Mouse (Mus musculus): Measurements from ENCODE around the gene Daam1. TPM values are rescaled to one million over a fixed set of nuclear protein-coding genes. Genes with fewer than 3 reads are reported as not detected.

The Daam1 gene
- polyA plus RNA-seq, 1 experiment = 36.2 TPM

DNA sequence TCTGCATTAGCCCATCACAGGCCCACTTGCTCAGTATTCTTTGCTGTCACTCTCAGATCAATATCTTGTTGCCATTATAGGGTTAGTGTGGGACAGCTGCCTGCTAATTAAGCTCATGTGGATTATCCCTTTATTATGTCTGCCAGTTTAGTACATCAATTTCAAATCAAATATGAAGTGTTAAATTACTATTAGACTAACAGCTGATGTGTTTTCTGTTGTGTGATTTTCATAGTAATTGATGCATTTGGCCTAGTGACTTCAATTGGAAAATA is 25.5 kb downstream of the Daam1 start:
- no peak for TF ChIP-seq POLR2A (IDR thresholded peaks at IDR 0.05; ENCODE audit: borderline replicate concordance, control insufficient read depth, low read depth, low read length)
- TF ChIP-seq CTCF (IDR thresholded peaks at IDR 0.05; ENCODE audit: control insufficient read depth, insufficient read depth, low read length) = no peak
- no peak overlapping the region for H3K4me3 ChIP-seq (replicated peaks; ENCODE audit: control insufficient read depth, low read depth, low read length)
- H3K27ac ChIP-seq (ENCODE audit: control insufficient read depth, insufficient read depth, low read depth, low read length, poor library complexity) = no peak overlapping the region
- H3K4me1 ChIP-seq (ENCODE audit: control insufficient read depth, insufficient read depth, low read length) = no peaks in the 10 kb centered on the region; the same call in 1 of the 2 replicates

DNA sequence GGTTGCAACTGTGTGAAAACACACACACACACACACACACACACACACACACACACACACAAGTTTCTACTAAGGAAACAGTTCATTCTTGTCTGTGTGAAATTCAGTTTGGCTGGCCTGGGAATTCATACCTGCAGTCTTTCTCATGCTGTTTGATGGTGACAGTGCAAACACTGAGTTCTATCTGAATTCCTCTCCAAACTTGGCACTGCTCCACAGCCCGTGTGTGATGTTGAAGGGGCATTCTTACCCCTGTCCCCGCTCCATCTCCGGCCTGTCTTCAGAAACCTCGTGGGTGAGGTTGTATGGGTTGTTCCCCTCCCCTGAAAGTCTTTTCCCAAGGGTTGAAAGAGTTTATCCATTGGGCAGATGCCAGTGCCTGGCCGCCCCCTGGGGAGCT is 28.2 kb downstream of the Daam1 start:
- no peak for TF ChIP-seq POLR2A (IDR thresholded peaks at IDR 0.05; ENCODE audit: borderline replicate concordance, control insufficient read depth, low read depth, low read length)
- TF ChIP-seq CTCF (IDR thresholded peaks at IDR 0.05; ENCODE audit: control insufficient read depth, insufficient read depth, low read length) = no peak
- Histone ChIP-seq H3K4me3 (replicated peaks; ENCODE audit: control insufficient read depth, low read depth, low read length) (no peak overlapping the region), H3K27ac (ENCODE audit: control insufficient read depth, insufficient read depth, low read depth, low read length, poor library complexity) (no peak overlapping the region), H3K4me1 (ENCODE audit: control insufficient read depth, insufficient read depth, low read length) (peaks cover 1% of the 10 kb centered on the region; the same call in 1 of the 2 replicates)
- 80% methylated on average over 5 of the region's 5 CpGs for WGBS

DNA sequence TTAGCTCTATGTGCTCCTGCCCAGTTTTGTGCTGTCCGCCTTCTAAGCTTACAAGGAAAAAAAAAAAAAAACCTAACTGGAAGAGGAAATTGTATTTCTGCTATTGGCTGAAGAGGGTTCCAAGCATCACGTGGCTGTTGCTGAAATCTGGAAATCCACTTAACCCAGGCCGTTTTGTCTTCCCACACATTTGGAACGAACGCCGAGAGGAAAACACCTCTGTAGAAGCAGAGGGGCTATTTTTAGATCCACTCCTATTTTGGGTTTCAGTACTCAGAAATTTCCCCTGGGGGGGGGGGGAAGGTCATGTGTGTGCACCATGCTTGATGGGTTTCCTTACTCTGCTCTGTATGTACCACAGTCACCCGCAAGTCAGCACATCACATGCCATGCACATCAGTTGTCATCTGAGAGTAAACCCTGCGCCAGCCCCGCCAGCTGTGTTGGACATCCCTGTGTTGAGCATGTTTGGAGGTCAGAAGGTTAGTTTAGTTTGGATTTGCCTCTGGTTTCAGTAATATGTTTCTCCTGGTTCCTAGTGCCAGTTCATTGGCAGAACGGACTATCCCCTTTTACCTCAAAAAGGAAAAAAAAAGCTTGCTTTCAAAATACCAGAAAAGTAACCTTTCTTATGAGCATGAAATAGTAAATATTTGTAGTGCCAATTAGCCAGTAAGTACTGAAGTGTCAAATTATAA is 33.1 kb downstream of the Daam1 start:
- Histone ChIP-seq H3K4me1 (ENCODE audit: control insufficient read depth, insufficient read depth, low read length) (peaks cover 1% of the 10 kb centered on the region; the same call in 1 of the 2 replicates), H3K27ac (ENCODE audit: control insufficient read depth, insufficient read depth, low read depth, low read length, poor library complexity) (no peak overlapping the region), H3K4me3 (replicated peaks; ENCODE audit: control insufficient read depth, low read depth, low read length) (no peak overlapping the region)
- TF ChIP-seq CTCF (IDR thresholded peaks at IDR 0.05; ENCODE audit: control insufficient read depth, insufficient read depth, low read length) (no peak), POLR2A (IDR thresholded peaks at IDR 0.05; ENCODE audit: borderline replicate concordance, control insufficient read depth, low read depth, low read length) (no peak)
- 62% methylated on average over 10 of the region's 10 CpGs for WGBS

DNA sequence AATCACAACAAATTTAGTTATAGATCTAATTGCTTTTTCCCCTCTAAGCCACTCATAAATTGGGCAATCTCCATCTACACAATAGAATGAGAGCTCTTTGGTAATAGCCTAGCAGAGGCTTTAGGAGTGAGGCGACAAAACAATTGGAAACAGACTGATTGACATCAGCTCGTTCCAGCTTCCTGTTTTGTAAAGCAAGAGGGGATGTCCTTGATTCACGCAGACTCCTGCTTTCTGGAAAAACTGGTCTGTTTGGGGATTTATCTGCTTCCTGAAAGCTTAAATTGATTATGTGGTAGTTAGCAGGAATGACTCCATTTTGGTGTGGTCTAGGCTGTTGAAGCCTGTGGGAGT is 33.6 kb downstream of the Daam1 start:
- WGBS = 52% methylated on average over 3 of the region's 3 CpGs
- Histone ChIP-seq H3K4me1 (ENCODE audit: control insufficient read depth, insufficient read depth, low read length) (peaks cover 1% of the 10 kb centered on the region; the same call in 1 of the 2 replicates), H3K27ac (ENCODE audit: control insufficient read depth, insufficient read depth, low read depth, low read length, poor library complexity) (no peak overlapping the region), H3K4me3 (replicated peaks; ENCODE audit: control insufficient read depth, low read depth, low read length) (no peak overlapping the region)
- TF ChIP-seq CTCF (IDR thresholded peaks at IDR 0.05; ENCODE audit: control insufficient read depth, insufficient read depth, low read length) (no peak), POLR2A (IDR thresholded peaks at IDR 0.05; ENCODE audit: borderline replicate concordance, control insufficient read depth, low read depth, low read length) (no peak)

DNA sequence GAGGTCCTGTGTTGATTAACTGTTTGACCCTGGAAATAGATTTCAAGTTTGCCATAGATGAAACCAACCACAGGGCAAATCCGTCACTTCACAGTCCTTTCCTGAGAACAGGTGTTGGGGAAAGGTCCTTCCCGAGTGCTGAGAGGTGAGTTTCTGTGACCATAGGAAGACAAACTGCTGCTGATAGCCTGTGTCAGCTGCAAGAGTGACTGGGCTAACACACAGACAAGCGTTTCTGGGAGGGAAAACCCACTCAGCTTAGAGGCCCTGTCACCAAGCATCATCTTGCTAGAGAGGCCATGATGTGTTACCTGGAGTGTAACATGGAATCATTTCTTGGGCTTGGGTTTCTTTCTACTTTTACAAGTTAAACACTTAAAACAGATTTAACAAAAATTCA is 35.1 kb downstream of the Daam1 start:
- H3K4me3 ChIP-seq (replicated peaks; ENCODE audit: control insufficient read depth, low read depth, low read length) = no peak overlapping the region

DNA sequence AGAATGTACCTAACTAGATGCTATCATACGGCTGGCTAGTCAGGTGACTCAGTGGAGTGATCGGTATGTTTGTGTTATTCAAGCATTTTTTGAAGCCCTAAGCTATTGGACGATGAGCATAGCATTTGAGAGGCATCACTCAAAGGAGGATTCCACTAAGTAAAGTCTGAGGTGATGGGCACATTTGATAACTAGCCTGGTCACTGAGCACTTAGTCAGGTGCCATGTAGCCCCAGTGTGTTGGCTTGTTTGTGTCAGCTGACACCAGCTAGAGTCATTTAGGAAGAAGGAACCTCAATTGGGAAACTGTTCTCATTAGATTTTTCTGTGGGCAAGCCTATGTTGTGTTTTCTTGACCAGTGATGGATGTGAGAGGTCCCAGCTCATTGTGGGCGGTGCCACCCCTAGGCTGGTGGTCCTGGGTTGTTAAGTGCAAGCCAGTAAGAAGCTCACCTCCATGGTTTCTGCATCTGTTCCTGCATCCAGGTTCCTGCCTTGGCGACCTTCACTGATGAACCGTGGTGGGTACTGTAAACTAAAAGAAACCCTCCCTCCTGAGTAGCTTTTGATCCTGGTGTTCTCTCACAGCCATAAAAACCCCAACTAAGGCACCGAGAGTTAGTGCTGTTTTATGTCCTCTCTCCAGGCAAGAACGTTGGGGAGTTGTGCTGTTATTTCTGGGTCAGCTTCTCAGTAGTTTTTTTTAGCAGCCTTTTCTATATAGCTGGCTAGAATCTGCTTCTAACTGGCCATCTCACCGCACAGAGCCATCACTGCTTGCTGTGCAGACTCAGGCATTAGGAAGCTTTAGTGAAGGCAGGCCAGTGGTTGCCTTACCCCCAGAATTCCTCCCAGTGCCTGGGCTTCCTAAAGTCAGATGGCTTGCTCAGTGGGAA is 36.7 kb downstream of the Daam1 start:
- peaks cover 1% of the 10 kb centered on the region; the same call in 1 of the 2 replicates for H3K4me1 ChIP-seq (ENCODE audit: control insufficient read depth, insufficient read depth, low read length)
- H3K27ac ChIP-seq (ENCODE audit: control insufficient read depth, insufficient read depth, low read depth, low read length, poor library complexity) = no peak overlapping the region
- TF ChIP-seq CTCF (IDR thresholded peaks at IDR 0.05; ENCODE audit: control insufficient read depth, insufficient read depth, low read length) (no peak), POLR2A (IDR thresholded peaks at IDR 0.05; ENCODE audit: borderline replicate concordance, control insufficient read depth, low read depth, low read length) (no peak)
- H3K4me3 ChIP-seq (replicated peaks; ENCODE audit: control insufficient read depth, low read depth, low read length) = no peak overlapping the region
- 88% methylated on average over 9 of the region's 9 CpGs for WGBS

More for the DNA sequence above, 35.1 kb downstream of the Daam1 start:
- 91% methylated on average over 3 of the region's 3 CpGs for WGBS
- peaks cover 1% of the 10 kb centered on the region; the same call in 1 of the 2 replicates for H3K4me1 ChIP-seq (ENCODE audit: control insufficient read depth, insufficient read depth, low read length)
- TF ChIP-seq POLR2A (IDR thresholded peaks at IDR 0.05; ENCODE audit: borderline replicate concordance, control insufficient read depth, low read depth, low read length) (no peak), CTCF (IDR thresholded peaks at IDR 0.05; ENCODE audit: control insufficient read depth, insufficient read depth, low read length) (no peak)
- H3K27ac ChIP-seq (ENCODE audit: control insufficient read depth, insufficient read depth, low read depth, low read length, poor library complexity) = no peak overlapping the region

DNA sequence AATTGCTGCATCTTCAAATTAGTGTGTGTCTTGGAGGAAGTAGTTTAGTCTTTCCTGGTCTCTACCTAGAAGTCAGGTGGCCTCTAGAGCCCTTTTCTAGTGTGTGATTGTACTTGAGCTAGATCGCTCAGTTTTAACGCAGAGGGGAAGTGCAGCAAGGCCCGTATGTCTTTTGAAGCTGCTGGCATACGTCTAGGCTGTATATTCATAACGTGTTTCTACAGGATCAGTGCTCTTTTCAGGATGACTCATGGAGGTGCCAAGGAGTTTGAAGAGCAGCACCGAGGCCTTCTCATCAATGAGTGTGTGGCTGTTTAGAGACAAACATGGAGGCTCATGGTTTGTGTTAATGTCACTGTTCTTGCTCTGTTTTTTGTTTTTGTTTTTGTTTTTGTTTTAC is 39.8 kb downstream of the Daam1 start:
- 86% methylated on average over 6 of the region's 6 CpGs for WGBS
- H3K27ac ChIP-seq (ENCODE audit: control insufficient read depth, insufficient read depth, low read depth, low read length, poor library complexity) = no peak overlapping the region
- no peak overlapping the region for H3K4me3 ChIP-seq (replicated peaks; ENCODE audit: control insufficient read depth, low read depth, low read length)
- TF ChIP-seq CTCF (IDR thresholded peaks at IDR 0.05; ENCODE audit: control insufficient read depth, insufficient read depth, low read length) (no peak), POLR2A (IDR thresholded peaks at IDR 0.05; ENCODE audit: borderline replicate concordance, control insufficient read depth, low read depth, low read length) (no peak)
- H3K4me1 ChIP-seq (ENCODE audit: control insufficient read depth, insufficient read depth, low read length) = no peaks in the 10 kb centered on the region

DNA sequence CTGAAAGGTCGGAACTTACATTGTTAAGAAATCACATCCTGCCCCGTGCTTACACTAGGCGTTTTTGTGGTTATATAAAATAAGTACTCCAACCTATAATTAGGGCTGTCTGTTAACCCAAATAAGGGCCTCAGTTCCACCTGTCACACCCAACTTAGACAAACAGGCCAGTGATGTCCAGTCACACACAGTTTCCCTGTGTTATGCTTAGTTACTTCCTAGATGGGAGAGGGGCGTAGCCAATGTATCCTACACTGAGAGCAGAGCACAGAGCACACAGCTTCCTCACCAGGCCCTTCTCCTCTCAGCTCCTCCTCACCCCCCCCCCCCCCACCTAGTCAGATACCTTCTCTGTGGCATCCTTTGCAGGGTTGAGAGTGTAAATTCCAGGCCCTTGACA is 41.5 kb downstream of the Daam1 start:
- no peaks in the 10 kb centered on the region for H3K4me1 ChIP-seq (ENCODE audit: control insufficient read depth, insufficient read depth, low read length)
- H3K27ac ChIP-seq (ENCODE audit: control insufficient read depth, insufficient read depth, low read depth, low read length, poor library complexity) = no peak overlapping the region
- no peak overlapping the region for H3K4me3 ChIP-seq (replicated peaks; ENCODE audit: control insufficient read depth, low read depth, low read length)
- WGBS = 54% methylated on average over 4 of the region's 4 CpGs
- TF ChIP-seq CTCF (IDR thresholded peaks at IDR 0.05; ENCODE audit: control insufficient read depth, insufficient read depth, low read length) = no peak

Data from bone marrow, adult 2 months (tissue).